Mouse (Mus musculus) embryonic stem cell, embryonic (primary cell): ENCODE data around the gene Zbp1.

ENCODE experiments used
- CTCF ChIA-PET, 4 experiments: fragments of 300-600 bp in 2 of 4; fragments of 350-600 bp in 2 of 4; sonication (Branson Sonifier 250); formaldehyde crosslinking; loops; one replicate each; lab custom pipeline; 2022; ENCODE audit warnings: inconsistent platforms in 2 of 4; lab: Charles Lee
- POLR2A ChIA-PET, 4 experiments: fragments of 300-600 bp in 2 of 4; fragments of 350-600 bp in 2 of 4; sonication (Branson Sonifier 250); formaldehyde crosslinking; loops; one replicate each; lab custom pipeline; 2022; ENCODE audit warnings: antibody characterized with exemption in 4 of 4, inconsistent platforms in 1 of 4; lab: Charles Lee

Zbp1 gene

DNA sequence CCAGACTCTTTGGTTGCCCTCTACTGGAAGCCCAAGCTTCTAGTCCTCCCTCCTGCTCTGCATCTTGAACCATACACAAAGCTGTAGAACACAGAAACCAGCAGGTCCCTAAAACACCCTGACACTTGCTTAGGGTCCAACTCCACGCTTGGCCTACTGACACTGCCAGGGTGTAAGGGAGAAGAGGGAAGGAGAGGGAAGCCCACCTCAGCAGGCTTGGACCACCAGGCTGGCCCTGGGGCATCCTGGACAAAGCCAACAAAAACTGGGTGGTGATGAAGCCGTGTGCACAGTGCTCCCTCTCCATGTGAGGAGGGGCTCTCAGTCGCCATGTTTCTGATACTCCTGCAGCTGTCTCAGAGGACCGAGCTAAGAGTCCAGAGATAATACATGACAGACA, 38.7 kb downstream of the Zbp1 start:
- ChIA-PET POLR2A (no interaction called here), CTCF (interaction anchor here in 3 of 4 experiments (0.7 to 7.9 kb wide), 5 partner anchors 10 to 200 kb away, joined by 3 to 87 read pairs (median 4); no protein-coding TSS in a partner anchor)

DNA sequence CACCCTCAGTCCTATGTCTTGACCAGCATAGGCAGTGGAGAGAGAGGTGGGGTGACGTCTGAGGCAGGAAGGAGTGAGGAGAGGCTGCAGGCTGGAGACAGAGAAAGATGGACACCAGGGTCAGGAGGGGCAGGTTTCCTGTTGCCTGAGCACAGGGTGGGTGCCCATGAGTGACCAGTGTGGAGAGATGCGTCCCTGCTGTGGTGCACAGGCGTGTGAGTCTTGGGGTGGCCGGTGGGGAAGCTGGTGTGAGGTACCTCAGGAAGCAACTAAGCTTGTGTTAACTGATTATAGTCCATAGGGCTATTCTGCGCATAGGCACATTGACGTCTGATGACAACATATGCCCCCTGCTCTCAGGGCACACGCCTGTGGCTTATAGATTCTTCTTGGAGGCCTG, 39.7 kb downstream of the Zbp1 start:
- ChIA-PET CTCF (interaction anchor here in 2 of 4 experiments (0.5 to 5.3 kb wide), 3 partner anchors 71 to 1105 kb away, joined by 3 to 33 read pairs (median 4); partner anchors contain the start of gene Gnas (in 1 of the 2)), POLR2A (no interaction called here)

DNA sequence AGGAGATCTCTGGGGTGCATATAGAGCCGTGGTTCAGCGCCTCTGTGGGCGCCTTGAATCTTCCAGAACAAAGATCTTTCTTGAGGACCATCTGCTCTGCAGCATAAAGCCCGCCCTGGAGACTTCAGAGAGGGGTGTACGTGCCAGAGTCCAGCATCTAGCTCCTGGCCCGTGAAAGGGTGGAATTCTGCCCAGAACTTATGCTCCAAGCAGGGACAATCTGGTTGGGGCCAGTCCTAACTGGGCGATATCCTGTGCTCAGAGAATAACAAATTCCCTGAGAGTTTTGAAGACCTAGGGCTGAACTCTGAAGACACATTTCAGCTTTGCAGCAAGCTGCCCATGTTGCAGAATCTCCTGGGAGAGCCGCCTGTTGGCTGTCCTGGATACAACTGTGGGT, 40.8 kb downstream of the Zbp1 start:
- POLR2A ChIA-PET, result no interaction called here
- CTCF ChIA-PET, result interaction anchor here in 3 of 4 experiments (0.5 to 5.3 kb wide), 6 partner anchors 19 to 384 kb away, joined by 3 to 33 read pairs (median 4); partner anchors contain the start of gene Zbp1 (in 1 of the 3)

DNA sequence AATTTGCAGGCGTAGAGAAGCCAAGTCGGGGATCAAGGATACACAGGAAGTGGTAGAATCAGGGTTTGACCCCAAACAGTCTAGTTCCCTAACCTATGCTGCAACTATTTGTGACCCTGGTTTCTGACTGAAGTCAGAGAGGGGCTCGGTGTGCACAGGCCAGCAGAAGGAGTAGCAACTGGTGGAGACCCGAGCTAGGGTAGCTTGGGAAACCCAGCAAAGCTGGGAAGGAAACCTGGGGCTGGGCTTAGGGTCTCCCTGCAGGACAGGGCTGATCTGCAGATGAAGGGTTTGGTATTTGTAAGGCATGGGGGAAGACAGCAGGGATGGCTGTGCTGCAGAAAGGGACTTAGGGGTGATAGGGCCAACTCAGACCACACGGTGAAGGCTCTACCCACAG, 41.2 kb downstream of the Zbp1 start:
- CTCF ChIA-PET, result interaction anchor here in 3 of 4 experiments (0.5 to 1.7 kb wide), 4 partner anchors 18 to 385 kb away, joined by 3 to 7 read pairs (median 4); partner anchors contain the start of gene Zbp1 (in 1 of the 3)

DNA sequence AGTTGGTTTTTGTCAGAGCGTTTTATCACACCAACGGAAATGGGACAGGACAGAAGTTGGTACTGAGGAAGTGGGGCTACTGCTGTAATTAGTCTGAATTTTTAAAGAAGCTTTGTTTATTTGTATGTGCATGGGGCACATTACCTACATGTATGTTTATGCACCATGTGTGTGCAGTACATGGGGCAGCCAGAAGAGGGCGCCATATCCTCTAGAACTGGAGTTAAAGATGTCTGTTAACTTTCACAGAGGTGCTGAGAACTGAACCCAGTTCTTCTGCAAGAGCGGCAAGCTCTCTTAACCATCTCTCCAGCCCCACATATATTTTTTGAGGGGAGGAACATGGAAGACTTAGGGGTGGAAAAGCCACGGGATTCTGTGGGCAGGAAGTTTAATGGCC, 43.0 kb downstream of the Zbp1 start:
- CTCF ChIA-PET, result interaction anchor here in 3 of 4 experiments (0.5 to 3.6 kb wide), 12 partner anchors 10 to 246 kb away, joined by 3 to 19 read pairs (median 3); partner anchors contain the start of gene Zbp1 (in 1 of the 3)
- POLR2A ChIA-PET, result interaction anchor here in 2 of 4 experiments (0.7 to 1.5 kb wide), 3 partner anchors 13 to 91 kb away, joined by 3 to 4 read pairs (median 4); no protein-coding TSS in a partner anchor

More for the DNA sequence above, 41.2 kb downstream of the Zbp1 start:
- POLR2A ChIA-PET, result no interaction called here

DNA sequence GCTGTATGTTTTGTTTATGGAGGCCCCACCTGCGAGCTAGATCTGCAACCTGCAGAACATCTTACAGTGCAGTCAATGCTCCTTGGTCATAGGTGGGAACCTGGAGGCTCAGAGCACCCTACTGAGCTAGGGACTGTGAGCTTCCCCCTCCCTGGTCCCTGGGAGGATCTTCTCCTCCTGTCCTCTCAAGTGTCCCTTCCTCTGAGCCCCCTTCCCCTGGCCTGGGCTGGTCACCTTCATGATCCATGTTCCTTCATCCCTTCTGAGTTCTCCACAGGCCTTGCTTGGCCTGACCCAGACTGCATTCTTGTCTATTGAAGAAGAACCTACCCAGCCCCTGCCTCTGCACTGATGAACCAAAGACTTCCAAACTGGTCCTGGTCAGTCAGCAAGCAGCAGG, 44.2 kb downstream of the Zbp1 start:
- CTCF ChIA-PET, result interaction anchor here in 2 of 4 experiments (0.9 to 3.6 kb wide), 9 partner anchors 10 to 371 kb away, joined by 3 to 19 read pairs (median 3); no protein-coding TSS in a partner anchor

DNA sequence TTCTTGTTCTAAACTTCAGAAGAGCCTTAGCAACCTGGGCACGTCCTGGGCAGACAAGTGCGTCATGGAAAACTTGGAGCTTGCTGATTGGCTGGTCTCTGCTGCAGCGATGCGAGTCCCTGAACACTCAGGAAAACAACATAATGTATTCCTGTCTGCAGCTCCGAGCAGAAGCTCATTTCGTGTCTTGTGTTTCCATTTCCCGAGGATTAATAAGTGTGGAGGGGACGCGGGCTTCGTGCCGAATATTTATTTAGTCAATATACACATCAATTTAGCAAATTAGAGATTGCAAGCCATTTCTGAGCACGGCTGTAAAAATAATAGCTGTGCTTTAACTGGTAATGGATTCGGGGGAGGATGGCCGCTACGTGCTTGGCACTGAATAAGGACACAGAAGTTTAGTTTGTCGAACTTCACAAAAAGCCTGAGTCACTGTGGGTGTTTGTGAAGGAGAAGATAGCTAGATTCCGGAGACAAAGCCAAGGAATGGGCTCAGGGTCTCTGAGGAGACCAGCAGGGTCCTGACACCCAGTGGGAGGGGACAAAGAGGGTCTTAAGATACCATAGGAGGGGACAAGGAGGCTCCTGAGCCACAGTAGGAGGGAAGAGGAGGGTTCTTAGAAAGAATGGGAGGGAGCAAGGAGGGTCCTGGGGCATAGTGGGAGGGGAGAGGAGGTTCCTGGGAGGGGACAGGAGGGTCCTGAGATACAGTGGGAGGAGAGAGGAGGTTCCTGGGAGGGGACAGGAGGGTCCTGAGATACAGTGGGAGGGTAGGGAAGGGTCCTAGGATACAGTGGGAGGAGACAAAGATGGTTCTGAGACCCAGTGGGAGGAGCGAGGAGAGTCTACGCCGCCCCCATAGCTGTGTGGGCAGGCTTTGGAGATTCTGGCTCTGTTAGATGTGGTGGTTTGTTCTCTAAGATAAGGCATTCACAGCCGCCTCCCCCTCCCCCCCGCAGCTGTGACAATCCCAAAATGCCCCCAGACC, 44.9 kb downstream of the Zbp1 start:
- POLR2A ChIA-PET, result interaction anchor here in 3 of 4 experiments (0.5 to 2.3 kb wide), 11 partner anchors 9 to 986 kb away, joined by 3 to 10 read pairs (median 4); no protein-coding TSS in a partner anchor
- CTCF ChIA-PET, result interaction anchor here in 3 of 4 experiments (0.5 to 3.6 kb wide), 16 partner anchors 9 to 387 kb away, joined by 3 to 19 read pairs (median 3); no protein-coding TSS in a partner anchor

More for the DNA sequence above, 44.2 kb downstream of the Zbp1 start:
- POLR2A ChIA-PET, result interaction anchor here in 2 of 4 experiments (0.5 to 1.5 kb wide), 2 partner anchors 14 to 132 kb away, joined by 3 to 4 read pairs; no protein-coding TSS in a partner anchor

DNA sequence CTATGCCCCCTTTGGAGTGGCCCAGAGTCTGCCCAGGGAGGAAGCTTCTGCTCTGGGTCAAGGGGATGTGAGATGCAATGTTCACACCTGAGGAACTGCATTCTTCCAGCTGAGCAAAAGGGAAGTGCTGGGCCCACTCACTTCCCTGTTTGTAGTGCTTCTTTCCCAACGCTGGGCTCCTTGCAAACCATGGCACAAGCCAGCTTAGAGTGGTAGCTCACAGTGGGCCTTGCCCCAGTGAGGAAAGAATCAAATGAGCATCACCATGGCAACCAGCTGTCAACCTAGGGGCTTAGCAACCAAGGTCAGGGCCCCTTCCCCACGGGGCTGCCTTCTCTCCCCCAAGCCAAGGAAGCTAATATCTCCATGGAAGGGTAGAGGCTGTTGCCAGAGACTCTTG, 45.7 kb downstream of the Zbp1 start:
- POLR2A ChIA-PET, result interaction anchor here in 3 of 4 experiments (0.6 to 2.3 kb wide), 8 partner anchors 13 to 1146 kb away, joined by 3 to 10 read pairs (median 3); no protein-coding TSS in a partner anchor
- CTCF ChIA-PET, result interaction anchor here in 3 of 4 experiments (0.6 to 3.6 kb wide), 10 partner anchors 9 to 505 kb away, joined by 3 to 19 read pairs (median 4); no protein-coding TSS in a partner anchor

DNA sequence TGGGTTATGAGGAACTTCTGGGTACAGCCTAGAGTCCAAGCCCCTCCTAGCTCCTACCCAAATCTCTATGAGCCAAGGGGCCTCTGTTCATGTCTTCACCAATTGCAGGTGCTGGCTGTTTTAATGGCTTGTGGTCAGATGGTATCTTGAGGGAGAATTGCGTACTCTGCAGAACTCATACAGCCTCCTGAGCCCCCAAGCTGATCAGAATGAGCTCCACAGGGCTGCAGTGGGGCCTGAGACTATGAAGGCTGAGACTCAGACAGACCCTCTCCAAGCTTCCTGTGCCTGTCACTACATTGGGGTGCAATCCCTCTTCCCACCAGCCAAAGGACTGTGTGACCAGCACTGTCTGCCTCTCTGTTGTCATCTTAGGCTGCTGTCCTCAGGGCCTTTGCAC, 46.3 kb downstream of the Zbp1 start:
- ChIA-PET POLR2A (interaction anchor here in 3 of 4 experiments (0.6 to 2.3 kb wide), 5 partner anchors 14 to 1147 kb away, joined by 3 to 10 read pairs (median 5); no protein-coding TSS in a partner anchor), CTCF (interaction anchor here in 3 of 4 experiments (0.6 to 1.8 kb wide), 8 partner anchors 8 to 504 kb away, joined by 3 to 8 read pairs (median 4); no protein-coding TSS in a partner anchor)

DNA sequence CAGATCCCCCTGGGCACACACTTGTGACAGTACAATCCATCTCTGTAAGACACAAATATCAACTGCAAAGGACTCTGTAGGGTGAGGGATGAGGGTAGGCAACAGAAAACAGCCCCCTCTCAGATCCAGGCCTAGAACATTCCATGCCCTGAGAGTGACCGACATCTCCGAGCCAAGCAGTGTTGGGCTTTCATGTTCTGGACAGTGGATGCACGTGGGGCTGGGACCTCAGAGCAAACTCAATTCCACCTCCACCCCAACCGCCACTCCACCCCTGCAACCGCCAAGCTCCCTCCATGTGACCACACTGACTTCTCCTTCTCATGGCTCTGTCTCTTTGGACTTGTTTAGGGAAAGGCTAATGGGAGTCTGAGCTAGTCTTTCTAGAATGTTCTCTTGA, 46.8 kb downstream of the Zbp1 start:
- ChIA-PET POLR2A (interaction anchor here in 3 of 4 experiments (0.6 to 2.3 kb wide), 3 partner anchors 13 to 661 kb away, joined by 3 to 10 read pairs (median 6); no protein-coding TSS in a partner anchor), CTCF (interaction anchor here in 3 of 4 experiments (0.6 to 1.3 kb wide), 5 partner anchors 12 to 83 kb away, joined by 3 to 15 read pairs (median 4); no protein-coding TSS in a partner anchor)

DNA sequence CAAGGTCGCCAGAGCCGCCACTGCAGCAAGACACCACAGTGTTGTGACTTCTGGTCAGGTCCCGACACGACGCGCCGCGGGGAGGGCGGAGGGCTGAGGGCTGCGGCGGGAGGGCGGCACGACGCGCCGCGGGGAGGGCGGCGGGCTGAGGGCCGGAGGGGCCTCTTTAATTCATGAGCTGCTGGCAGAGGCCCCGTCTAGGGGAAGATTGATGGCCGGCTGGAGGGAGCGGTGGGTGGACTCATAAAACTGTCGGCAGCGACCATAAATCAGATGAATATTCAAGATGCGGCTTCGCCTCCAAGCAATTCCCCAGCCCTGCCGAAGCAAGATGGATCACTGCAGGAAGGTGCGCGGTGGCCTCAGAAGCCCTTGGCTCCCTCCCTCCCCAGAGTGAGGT, 47.3 kb downstream of the Zbp1 start:
- ChIA-PET POLR2A (interaction anchor here in 2 of 4 experiments (0.6 to 1.3 kb wide), 2 partner anchors 58 to 661 kb away, joined by 3 to 6 read pairs; no protein-coding TSS in a partner anchor), CTCF (interaction anchor here in 3 of 4 experiments (0.5 to 1.3 kb wide), 7 partner anchors 10 to 701 kb away, joined by 3 to 15 read pairs (median 3); no protein-coding TSS in a partner anchor)

DNA sequence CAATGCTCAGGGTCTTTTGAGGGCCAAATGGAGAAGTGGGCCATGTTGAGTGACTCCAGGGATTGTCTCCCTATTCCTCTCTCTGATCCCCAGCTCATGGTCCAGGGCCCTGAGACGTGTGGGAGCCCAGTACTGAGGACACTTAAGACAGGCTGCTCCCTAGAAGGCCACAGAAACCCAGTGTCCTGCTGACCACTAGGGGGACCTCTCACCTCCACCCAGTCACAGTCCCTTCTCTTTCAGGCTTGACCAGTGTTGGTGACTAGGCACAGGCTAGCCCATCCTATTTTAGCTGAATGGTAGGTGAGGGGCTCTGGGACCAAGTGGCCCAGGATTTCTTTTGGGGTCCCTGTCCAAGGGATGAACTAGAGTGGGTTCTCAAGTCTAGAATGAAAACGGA, 48.0 kb downstream of the Zbp1 start:
- ChIA-PET CTCF (interaction anchor here in 2 of 4 experiments (0.5 to 1.8 kb wide), 8 partner anchors 9 to 910 kb away, joined by 3 to 6 read pairs (median 4); no protein-coding TSS in a partner anchor), POLR2A (interaction anchor here in 2 of 4 experiments (0.6 to 1.3 kb wide), 3 partner anchors 11 to 85 kb away, joined by 3 read pairs; no protein-coding TSS in a partner anchor)

DNA sequence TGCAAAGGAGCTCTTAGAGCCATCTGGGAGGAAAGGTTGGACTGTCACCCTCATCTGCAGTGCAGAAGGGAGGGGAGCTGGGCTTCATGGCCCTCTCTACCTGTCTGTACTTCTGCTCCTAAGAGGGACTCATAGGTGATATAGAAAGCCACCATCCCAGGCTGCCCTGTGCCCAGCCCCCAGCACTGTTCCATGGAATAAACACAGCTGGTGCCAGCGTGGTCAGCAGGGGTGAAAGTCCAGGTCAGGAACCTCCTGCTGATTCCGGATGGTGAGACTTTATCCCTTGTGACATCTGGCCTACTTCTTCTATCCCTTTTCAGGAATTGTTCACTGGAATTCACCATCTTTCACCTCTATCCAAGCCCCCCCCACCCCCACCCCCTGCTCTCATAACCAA, 48.6 kb downstream of the Zbp1 start:
- ChIA-PET POLR2A (interaction anchor here in 3 of 4 experiments (0.6 to 1.3 kb wide), 4 partner anchors 10 to 84 kb away, joined by 3 read pairs; no protein-coding TSS in a partner anchor), CTCF (interaction anchor here in 2 of 4 experiments (0.6 to 1.8 kb wide), 6 partner anchors 10 to 911 kb away, joined by 3 to 6 read pairs (median 4); no protein-coding TSS in a partner anchor)

DNA sequence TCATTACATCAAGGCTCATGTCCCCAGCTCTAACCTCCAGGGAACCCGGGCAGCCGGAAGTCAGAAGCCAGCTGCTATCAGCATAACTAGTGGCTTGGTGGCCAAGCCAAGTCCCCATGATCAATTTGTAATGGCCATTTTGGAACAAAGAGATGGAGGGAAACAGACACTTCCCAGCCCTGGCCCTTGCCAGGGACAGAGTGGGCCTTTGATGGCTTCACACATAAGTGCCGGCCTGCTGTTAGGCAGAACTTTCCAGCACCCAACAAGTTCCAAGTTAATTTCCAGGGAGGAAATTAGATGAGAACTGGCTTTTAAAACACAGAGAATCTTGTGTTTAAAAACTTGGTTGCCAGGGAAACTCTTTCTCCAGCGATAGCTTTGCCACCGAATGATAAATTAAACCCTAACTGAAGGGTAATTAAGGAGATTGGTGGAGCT, 50.3 kb downstream of the Zbp1 start:
- CTCF ChIA-PET, result interaction anchor here in 1 of 4 experiments (0.5 to 1.8 kb wide), 2 partner anchors 9 to 12 kb away, joined by 3 to 6 read pairs; no protein-coding TSS in a partner anchor
- POLR2A ChIA-PET, result interaction anchor here in 1 of 4 experiments (0.8 kb wide), 1 partner anchor 8 kb away, joined by 3 read pairs; no protein-coding TSS in a partner anchor

DNA sequence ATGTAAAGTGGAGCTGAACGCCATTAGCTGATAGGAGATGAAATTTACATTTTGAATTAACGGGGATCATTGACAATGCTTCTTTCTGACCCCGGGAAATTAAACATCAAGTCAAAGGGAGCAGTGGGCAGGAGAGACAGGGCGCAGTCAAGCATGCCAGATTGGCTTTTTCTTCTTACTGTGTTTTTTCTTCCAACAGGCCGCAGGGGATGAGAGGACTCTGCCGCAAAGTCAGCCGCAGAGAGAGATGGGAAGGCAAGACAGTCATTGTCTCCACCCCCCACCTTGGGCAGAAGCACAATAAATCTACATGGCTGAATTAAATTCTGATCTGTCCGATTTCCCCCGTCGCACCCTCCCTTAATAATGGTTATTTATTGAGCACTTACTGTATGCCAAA, 53.4 kb downstream of the Zbp1 start:
- POLR2A ChIA-PET, result no interaction called here
- CTCF ChIA-PET, result interaction anchor here in 2 of 4 experiments (1.2 to 2.0 kb wide), 2 partner anchors 8 to 75 kb away, joined by 5 to 8 read pairs; no protein-coding TSS in a partner anchor

DNA sequence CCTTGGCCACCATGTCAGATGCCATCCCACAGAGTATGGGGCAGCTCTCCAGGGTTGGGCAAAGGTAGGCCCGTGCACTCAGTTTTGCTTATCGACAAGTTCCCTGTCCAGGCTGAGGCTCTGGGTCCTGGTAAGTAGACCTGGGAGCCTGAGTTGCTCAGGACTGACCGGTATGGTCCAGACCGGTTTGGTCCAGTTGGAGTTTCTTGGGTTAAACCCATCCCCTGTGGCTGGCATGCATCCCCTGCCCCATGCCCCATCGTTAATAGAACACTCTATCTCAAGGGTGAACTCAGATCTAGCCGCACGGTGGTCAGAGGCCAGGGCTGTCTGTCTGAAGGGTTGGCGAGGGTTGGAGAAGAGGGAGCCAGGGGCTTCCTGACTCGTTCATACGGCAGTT, 53.8 kb downstream of the Zbp1 start:
- ChIA-PET POLR2A (interaction anchor here in 1 of 4 experiments (0.7 kb wide), 1 partner anchor 642 kb away, joined by 3 read pairs; no protein-coding TSS in a partner anchor), CTCF (interaction anchor here in 3 of 4 experiments (0.9 to 2.0 kb wide), 5 partner anchors 8 to 75 kb away, joined by 3 to 8 read pairs (median 4); no protein-coding TSS in a partner anchor)

DNA sequence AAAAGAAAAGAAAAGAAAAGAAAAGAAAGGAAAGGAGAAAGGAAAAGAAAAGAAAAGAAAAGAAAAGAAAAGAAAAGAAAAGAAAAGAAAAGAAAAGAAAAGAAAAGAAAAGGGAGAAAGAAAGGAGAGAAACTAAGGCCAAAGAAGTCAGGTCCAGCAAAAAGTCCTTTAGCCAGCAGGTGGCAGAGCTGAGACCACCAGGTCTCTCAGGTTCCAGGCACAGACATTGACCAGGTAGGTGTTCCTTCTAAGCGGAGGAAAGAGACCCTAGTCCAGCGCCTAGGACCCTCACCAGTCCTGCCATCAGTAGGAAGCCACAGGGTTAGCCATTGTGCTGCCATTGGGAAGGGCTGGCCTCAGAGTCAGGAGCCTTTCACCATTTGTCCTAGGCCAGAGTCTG, 54.4 kb downstream of the Zbp1 start:
- ChIA-PET CTCF (interaction anchor here (0.5 to 2.0 kb wide), 11 partner anchors 9 to 1750 kb away, joined by 3 to 8 read pairs (median 4); no protein-coding TSS in a partner anchor), POLR2A (interaction anchor here in 1 of 4 experiments (0.7 kb wide), 1 partner anchor 642 kb away, joined by 3 read pairs; no protein-coding TSS in a partner anchor)
